Mouse (Mus musculus) myocyte (in vitro differentiated cells): ENCODE measurements around the gene Zfp335.

Experiments used
- CEBPB ChIP-seq: IDR thresholded peaks from 2 replicates; pipeline ENCODE4 v1.6.1; 2011; ENCODE audit warnings: mild to moderate bottlenecking, moderate library complexity; ENCODE audit not compliant: poor library complexity, insufficient read depth, severe bottlenecking
- MYOG ChIP-seq, 3 experiments: IDR thresholded peaks; one replicate each; pipeline ENCODE4 v1.6.1; 2011; ENCODE audit warnings: control low read depth in 2 of 3, low read depth in 2 of 3, mild to moderate bottlenecking in 2 of 3; ENCODE audit not compliant: insufficient read length in 2 of 3, control insufficient read depth in 1 of 3, insufficient read depth in 1 of 3
- REST ChIP-seq: IDR thresholded peaks from one replicate; pipeline ENCODE4 v1.6.1; 2011; ENCODE audit warnings: mild to moderate bottlenecking, control low read depth, moderate library complexity; ENCODE audit not compliant: insufficient read depth, insufficient read length

- TF ChIP-seq MYOG (IDR thresholded peaks at IDR 0.05; ENCODE audit: control insufficient read depth in 1 of 3, insufficient read depth in 1 of 3, insufficient read length in 2 of 3, low read depth in 2 of 3) (no peak), REST (no peak), CEBPB (no peak)
Measured at GRCm38 (mm10) chr2:164938146-164939091, 26.9 kb upstream of the Zfp335 start.
